Mouse (Mus musculus) adrenal gland, postnatal 25 days (tissue): ENCODE data around the gene Btnl9. TPM values are rescaled to one million over a fixed set of nuclear protein-coding genes. Genes with fewer than 3 reads are reported as not detected.
A peak's percentile ranks its signal among the peaks of the same experiment; 100 is the strongest.
"Not testable (repeated sequence)": the region's sequence is repeated elsewhere in the genome, so short reads cannot be mapped to it uniquely, and the experiment has no call there.

Experiments
- DNase-seq: peaks from one replicate; pipeline ENCODE4 v3.0.0; 2021; ENCODE audit warnings: mixed read lengths
- long read RNA-seq: library from polyadenylated mRNA; stranded (forward); transcript quantifications from one replicate; pipeline ENCODE4 v2.0.0, GENCODE M21; 2021
- total RNA-seq: library from RNA; stranded (reverse); gene quantifications from 2 replicates; pipeline ENCODE4 v1.2.3, GENCODE M21; 2021

The Btnl9 gene
- 23.7 and 26.6 TPM in 2 replicates for total RNA-seq
- long read RNA-seq, full-length matches to known transcripts: 3 of 12 reads
- long read RNA-seq, partial matches to known transcripts: 5 of 12 reads
- long read RNA-seq, other reads (novel, unspliced or antisense): 4 of 12 reads

GRCm38 (mm10) chr11:49186955-49187488 is at the start of gene Btnl9:
Btnl9 (minus strand) TSS chr11:49187159.
- DNase-seq: no peak

- no peak for DNase-seq
Measured at GRCm38 (mm10) chr11:49235459-49236207, 48.7 kb upstream of the Btnl9 start.

- no peak for DNase-seq
Measured at GRCm38 (mm10) chr11:49232781-49233180, 45.8 kb upstream of the Btnl9 start.

GRCm38 (mm10) chr11:49224455-49224854 is 37.5 kb upstream of the Btnl9 start:
- no peak for DNase-seq

GRCm38 (mm10) chr11:49219271-49219670 is 32.3 kb upstream of the Btnl9 start:
- DNase-seq: no peak

- DNase-seq: no peak
Measured at GRCm38 (mm10) chr11:49213505-49213904, 26.5 kb upstream of the Btnl9 start.

GRCm38 (mm10) chr11:49212577-49212976 is 25.6 kb upstream of the Btnl9 start:
- no peak for DNase-seq

GRCm38 (mm10) chr11:49207495-49207894 is 20.5 kb upstream of the Btnl9 start:
- DNase-seq: no peak

- DNase-seq: no peak
Measured at GRCm38 (mm10) chr11:49205080-49205590, 18.2 kb upstream of the Btnl9 start.

GRCm38 (mm10) chr11:49203771-49204497 is 17.0 kb upstream of the Btnl9 start:
- DNase-seq: peak; percentile 23

- DNase-seq: peak; percentile 94
Measured at GRCm38 (mm10) chr11:49203129-49203768, 16.3 kb upstream of the Btnl9 start, which contains the start of gene Zfp62. Zfp62 (plus strand) TSS chr11:49203292.

GRCm38 (mm10) chr11:49202523-49203061 is 15.6 kb upstream of the Btnl9 start:
- DNase-seq: no peak

GRCm38 (mm10) chr11:49202071-49202470 is 15.1 kb upstream of the Btnl9 start:
- no peak for DNase-seq

GRCm38 (mm10) chr11:49201142-49201541 is 14.2 kb upstream of the Btnl9 start:
- no peak for DNase-seq

GRCm38 (mm10) chr11:49200666-49201065 is 13.7 kb upstream of the Btnl9 start:
- DNase-seq: no peak

- DNase-seq: no peak
Measured at GRCm38 (mm10) chr11:49195819-49196322, 8.9 kb upstream of the Btnl9 start.

- not testable (repeated sequence) for DNase-seq
Measured at GRCm38 (mm10) chr11:49194771-49195170, 7.8 kb upstream of the Btnl9 start.

GRCm38 (mm10) chr11:49191083-49191482 is 4.1 kb upstream of the Btnl9 start:
- no peak for DNase-seq

- peak; percentile 57 for DNase-seq
Measured at GRCm38 (mm10) chr11:49189737-49190136, 2.8 kb upstream of the Btnl9 start.

- DNase-seq: no peak
Measured at GRCm38 (mm10) chr11:49187701-49188100, 742 bp upstream of the Btnl9 start.

- DNase-seq: no peak
Measured at GRCm38 (mm10) chr11:49186452-49186851, 507 bp downstream of the Btnl9 start.

GRCm38 (mm10) chr11:49183172-49183571 is 3.8 kb downstream of the Btnl9 start:
- DNase-seq: no peak
